Mouse (Mus musculus) thymus, postnatal 25 days (tissue): Measurements from ENCODE around the gene Cltc.

ENCODE experiments used
- DNase-seq: peaks from one replicate; pipeline ENCODE4 v3.0.0; 2022

The Cltc gene

DNA sequence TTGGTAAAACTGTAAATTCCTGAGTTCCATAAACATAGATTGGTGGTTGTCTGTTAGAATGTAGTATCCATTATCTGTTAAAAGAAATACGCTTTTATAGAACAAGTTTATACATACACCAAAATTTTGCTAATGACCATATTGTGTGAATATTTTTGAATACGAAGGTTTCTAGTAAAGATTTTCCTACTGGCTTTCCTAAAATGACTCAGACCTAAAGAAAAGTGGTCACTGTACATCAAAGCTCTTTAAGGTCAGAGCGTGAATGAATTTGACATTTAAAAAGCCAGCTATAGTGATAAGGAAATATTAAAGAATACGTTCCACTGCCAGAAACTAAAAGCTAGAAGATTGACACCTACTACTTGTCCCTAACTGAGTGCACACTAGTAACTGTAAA is 112.8 kb downstream of the Cltc start:
- no peak for DNase-seq
